Comparison of ENCODE assay signal across 8 mouse cellular contexts in genomic region chr5:36695005-36695404, GRCm38 (mm10). TPM values are rescaled to one million over a fixed set of nuclear protein-coding genes. Genes with fewer than 3 reads are reported as not detected.
DNase-seq lines count a peak whose midpoint lies in the region; ATAC-seq and TF ChIP-seq lines count a peak whose summit lies in the region.

No protein-coding gene starts in this region.

- no peaks in the 10 kb centered on the region for H3K9me3 ChIP-seq in hindbrain, embryonic 10.5 days
- H3K9me3 ChIP-seq in midbrain, embryonic 12.5 days = no peaks in the 10 kb centered on the region

- TF ChIP-seq CTCF in left cerebral cortex, adult 2 months (IDR thresholded peaks at IDR 0.05) = no peak

- peaks cover 4% of the 10 kb centered on the region for H3K27me3 ChIP-seq in hindbrain, embryonic 10.5 days (ENCODE audit: insufficient read depth, poor library complexity, severe bottlenecking)
- H3K27me3 ChIP-seq in midbrain, embryonic 12.5 days = 0 out of 2 replicates have a peak, but pooled peaks cover 5% of the 10 kb centered on the region

- peaks cover 25% of the 10 kb centered on the region for H3K4me1 ChIP-seq in hindbrain, embryonic 10.5 days (replicated peaks)
- peaks cover 15% of the 10 kb centered on the region for H3K4me1 ChIP-seq in midbrain, embryonic 12.5 days

- peaks cover 17% of the 10 kb centered on the region for H3K36me3 ChIP-seq in hindbrain, embryonic 10.5 days
- H3K36me3 ChIP-seq in midbrain, embryonic 12.5 days = no peaks in the 10 kb centered on the region

- no peak for ATAC-seq in midbrain, embryonic 12.5 days (ENCODE audit: low FRiP score, low read depth)

- WGBS in hindbrain, embryonic 10.5 days = 10% methylated on average over 14 of the region's 14 CpGs
- WGBS in midbrain, embryonic 12.5 days = 7% methylated on average over 14 of the region's 14 CpGs

- intact Hi-C loops in left cerebral cortex, adult 2 months (cut with DNase I) = no loop called here

- peak overlapping the region; percentile 76 for H3K4me2 ChIP-seq in midbrain, embryonic 12.5 days (replicated peaks)

- peak overlapping the region; percentile 87 for H3K9ac ChIP-seq in midbrain, embryonic 12.5 days (replicated peaks)

- peak overlapping the region; percentile 86 for H3K4me3 ChIP-seq in left cerebral cortex, adult 2 months
- H3K4me3 ChIP-seq in hindbrain, embryonic 10.5 days = peak overlapping the region; percentile 80
- H3K4me3 ChIP-seq in midbrain, embryonic 12.5 days = peak overlapping the region; percentile 71

- no peak for DNase-seq in left cerebral cortex, adult 2 months (ENCODE audit: extremely low spot score in 1 of 2, low spot score in 2 of 2)
- DNase-seq in left cerebral cortex, adult 9 months (ENCODE audit: low spot score in 2 of 2) = no peak
- DNase-seq in adipocyte (ENCODE audit: low spot score) = peak; percentile 52
- no peak for DNase-seq in hindbrain, embryonic 10.5 days (ENCODE audit: low spot score)
- DNase-seq in layer of hippocampus, postnatal 25 days (ENCODE audit: extremely low spot score in 1 of 2, low spot score in 1 of 2) = no peak
- no peak for DNase-seq in urinary bladder, postnatal 10 days (ENCODE audit: low spot score)
- DNase-seq in adrenal gland, adult (ENCODE audit: inconsistent age in 2 of 2, low spot score in 1 of 2) = no peak

- peak overlapping the region; percentile 97 for H3K27ac ChIP-seq in left cerebral cortex, adult 2 months
- H3K27ac ChIP-seq in hindbrain, embryonic 10.5 days = peak overlapping the region; percentile 98
- H3K27ac ChIP-seq in midbrain, embryonic 12.5 days (replicated peaks) = peak overlapping the region; percentile 96

RNA-seq across cellular contexts. Expression of gene D5Ertd579e, which starts 0.8 kb away (rescaled TPM):
- 100 to 1,000 TPM in 1 of 2 experiments, 10 to 100 TPM in 1; 93.9 to 111 TPM for total RNA-seq in left cerebral cortex, adult 2 months (2021)
- polyA plus RNA-seq in hindbrain, embryonic 10.5 days (2016; fragmentation: Nextera tagmentation; extraction: Ambion mirVana) = 25.9 and 28.2 TPM in 2 replicates
- 44.6 and 50.3 TPM in 2 replicates for polyA plus RNA-seq in midbrain, embryonic 12.5 days (2016; fragmentation: Nextera tagmentation; extraction: Ambion mirVana)
- total RNA-seq in layer of hippocampus, postnatal 25 days (2021) = 100 to 1,000 TPM in 1 of 2 experiments, 10 to 100 TPM in 1; 87.8 to 107 TPM

RNA-seq across cellular contexts. Expression of gene Bloc1s4, which starts 53.4 kb away (rescaled TPM):
- 10 to 100 TPM; 19.3 to 19.7 TPM for total RNA-seq in left cerebral cortex, adult 2 months (2021)
- 23.1 and 23.5 TPM in 2 replicates for polyA plus RNA-seq in hindbrain, embryonic 10.5 days (2016; fragmentation: Nextera tagmentation; extraction: Ambion mirVana)
- polyA plus RNA-seq in midbrain, embryonic 12.5 days (2016; fragmentation: Nextera tagmentation; extraction: Ambion mirVana) = 26.6 and 29.1 TPM in 2 replicates
- 10 to 100 TPM; 25.2 to 26.1 TPM for total RNA-seq in layer of hippocampus, postnatal 25 days (2021)
